Mouse (Mus musculus): ENCODE measurements around the gene Papolb. TPM values are rescaled to one million over a fixed set of nuclear protein-coding genes. Genes with fewer than 3 reads are reported as not detected.
A peak's percentile ranks its signal among the peaks of the same experiment; 100 is the strongest.

Papolb gene
- total RNA-seq, 1 experiment from 2014 or later, result 0.30 TPM

- no peak for DNase-seq
Observed at GRCm38 (mm10) chr5:142518973-142519372, 10.9 kb downstream of the Papolb start.

GRCm38 (mm10) chr5:142512112-142512511 lies 17.8 kb downstream of the Papolb start:
- no peak for DNase-seq

- no peak for DNase-seq
Observed at GRCm38 (mm10) chr5:142510061-142510414, 19.8 kb downstream of the Papolb start.

- no peak for DNase-seq
Observed at GRCm38 (mm10) chr5:142509141-142510060, 20.5 kb downstream of the Papolb start.

- peak; percentile 49 for DNase-seq
Observed at GRCm38 (mm10) chr5:142505695-142506423, 24.0 kb downstream of the Papolb start.

- DNase-seq, result no peak
Observed at GRCm38 (mm10) chr5:142504175-142504574, 25.7 kb downstream of the Papolb start.

- DNase-seq, result peak; percentile 73
Observed at GRCm38 (mm10) chr5:142502414-142502813, 27.5 kb downstream of the Papolb start.

GRCm38 (mm10) chr5:142500918-142501317 lies 29.0 kb downstream of the Papolb start:
- DNase-seq, result no peak

- no peak for DNase-seq
Observed at GRCm38 (mm10) chr5:142498964-142499363, 30.9 kb downstream of the Papolb start.

- peak; percentile 51 for DNase-seq
Observed at GRCm38 (mm10) chr5:142495321-142496096, 34.4 kb downstream of the Papolb start.

- no peak for DNase-seq
Observed at GRCm38 (mm10) chr5:142493307-142493706, 36.6 kb downstream of the Papolb start.

- no peak for DNase-seq
Observed at GRCm38 (mm10) chr5:142489955-142490707, 39.7 kb downstream of the Papolb start.

- no peak for DNase-seq
Observed at GRCm38 (mm10) chr5:142486654-142487053, 43.2 kb downstream of the Papolb start.

- DNase-seq, result no peak
Observed at GRCm38 (mm10) chr5:142483581-142483980, 46.3 kb downstream of the Papolb start.

- DNase-seq, result peak; percentile 38
Observed at GRCm38 (mm10) chr5:142482512-142482911, 47.4 kb downstream of the Papolb start.

- peak; percentile 89 for DNase-seq
Observed at GRCm38 (mm10) chr5:142478829-142479435, 50.9 kb downstream of the Papolb start.

- DNase-seq, result peak; percentile 42
Observed at GRCm38 (mm10) chr5:142477866-142478615, 51.8 kb downstream of the Papolb start.

- peak; percentile 75 for DNase-seq
Observed at GRCm38 (mm10) chr5:142477346-142477745, 52.5 kb downstream of the Papolb start.

Data from adrenal gland, postnatal 25 days (tissue).